Mouse (Mus musculus): ENCODE measurements around the gene Ccdc155. TPM values are rescaled to one million over a fixed set of nuclear protein-coding genes. Genes with fewer than 3 reads are reported as not detected.

Gene Ccdc155
- polyA plus RNA-seq, 1 experiment: 0.05 TPM

DNA sequence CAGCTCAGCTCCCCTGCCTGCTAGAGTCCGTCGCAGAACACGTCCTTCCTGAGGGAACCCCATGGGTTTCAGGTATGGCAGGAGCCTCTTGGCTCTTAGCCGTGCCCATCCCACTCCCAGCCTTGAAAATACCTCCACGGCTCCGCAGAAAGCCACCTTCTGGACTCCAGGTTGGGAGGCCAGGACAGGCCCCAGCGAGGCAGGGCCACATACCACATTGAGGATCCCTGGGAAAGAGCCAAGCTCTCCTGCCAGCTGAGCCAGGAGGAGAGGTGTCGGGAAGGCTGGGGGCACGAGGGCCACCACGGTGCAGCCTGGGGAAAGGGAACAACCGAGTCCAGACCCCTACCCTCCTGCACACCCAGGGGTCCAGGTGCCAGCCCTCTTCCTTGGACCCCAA, 57.4 kb downstream of the Ccdc155 start:
- Histone ChIP-seq H3K4me1 (ENCODE audit: control insufficient read depth, insufficient read depth, low read length) (peaks cover 15% of the 10 kb centered on the region; the same call in 1 of the 2 replicates), H3K4me3 (ENCODE audit: insufficient read depth, low read depth, low read length) (peak overlapping the region; percentile 20), H3K27ac (ENCODE audit: insufficient read depth, low read depth, low read length) (peak overlapping the region; percentile 53), H3K36me3 (ENCODE audit: control insufficient read depth, insufficient read depth, low read length) (peaks cover 2% of the 10 kb centered on the region), H3K27me3 (replicated peaks; ENCODE audit: control insufficient read depth, insufficient read depth, low read length) (no peaks in the 10 kb centered on the region)
- WGBS: 54% methylated on average over 11 of the region's 11 CpGs
- TF ChIP-seq POLR2A (IDR thresholded peaks at IDR 0.05; ENCODE audit: low read depth, low read length): no peak
- no peak for TF ChIP-seq CTCF (conservative IDR thresholded peaks at IDR 0.05; ENCODE audit: insufficient read depth, insufficient read length, low read depth, low read length)
- peak; percentile 63 for DNase-seq

DNA sequence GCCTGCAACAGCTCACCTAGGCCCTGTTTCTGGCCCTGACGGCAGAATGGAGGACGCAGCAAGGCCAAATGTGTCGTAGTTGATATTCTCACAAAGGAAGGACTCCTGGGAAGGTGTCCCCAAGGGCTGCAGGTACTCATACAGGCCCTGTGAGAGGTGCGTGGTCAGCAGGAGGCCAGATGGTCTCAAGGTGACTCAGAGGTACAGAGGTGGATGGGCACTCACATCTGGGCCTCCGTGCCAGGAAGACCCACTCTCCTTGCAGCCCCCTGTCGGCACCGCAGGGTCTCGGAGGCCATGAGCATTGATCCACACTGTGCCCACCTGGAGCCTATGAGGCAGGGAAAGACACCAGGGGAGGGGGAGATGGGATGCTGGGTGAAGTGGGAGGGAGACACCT, 59.2 kb downstream of the Ccdc155 start:
- no peak for TF ChIP-seq POLR2A (IDR thresholded peaks at IDR 0.05; ENCODE audit: low read depth, low read length)
- TF ChIP-seq CTCF (conservative IDR thresholded peaks at IDR 0.05; ENCODE audit: insufficient read depth, insufficient read length, low read depth, low read length): no peak
- Histone ChIP-seq H3K27ac (ENCODE audit: insufficient read depth, low read depth, low read length) (no peak overlapping the region), H3K36me3 (ENCODE audit: control insufficient read depth, insufficient read depth, low read length) (peaks cover 2% of the 10 kb centered on the region), H3K4me3 (ENCODE audit: insufficient read depth, low read depth, low read length) (no peak overlapping the region), H3K4me1 (ENCODE audit: control insufficient read depth, insufficient read depth, low read length) (peaks cover 15% of the 10 kb centered on the region; the same call in 1 of the 2 replicates), H3K27me3 (replicated peaks; ENCODE audit: control insufficient read depth, insufficient read depth, low read length) (no peaks in the 10 kb centered on the region)
- DNase-seq: no peak
- WGBS: 95% methylated on average over 8 of the region's 8 CpGs

DNA sequence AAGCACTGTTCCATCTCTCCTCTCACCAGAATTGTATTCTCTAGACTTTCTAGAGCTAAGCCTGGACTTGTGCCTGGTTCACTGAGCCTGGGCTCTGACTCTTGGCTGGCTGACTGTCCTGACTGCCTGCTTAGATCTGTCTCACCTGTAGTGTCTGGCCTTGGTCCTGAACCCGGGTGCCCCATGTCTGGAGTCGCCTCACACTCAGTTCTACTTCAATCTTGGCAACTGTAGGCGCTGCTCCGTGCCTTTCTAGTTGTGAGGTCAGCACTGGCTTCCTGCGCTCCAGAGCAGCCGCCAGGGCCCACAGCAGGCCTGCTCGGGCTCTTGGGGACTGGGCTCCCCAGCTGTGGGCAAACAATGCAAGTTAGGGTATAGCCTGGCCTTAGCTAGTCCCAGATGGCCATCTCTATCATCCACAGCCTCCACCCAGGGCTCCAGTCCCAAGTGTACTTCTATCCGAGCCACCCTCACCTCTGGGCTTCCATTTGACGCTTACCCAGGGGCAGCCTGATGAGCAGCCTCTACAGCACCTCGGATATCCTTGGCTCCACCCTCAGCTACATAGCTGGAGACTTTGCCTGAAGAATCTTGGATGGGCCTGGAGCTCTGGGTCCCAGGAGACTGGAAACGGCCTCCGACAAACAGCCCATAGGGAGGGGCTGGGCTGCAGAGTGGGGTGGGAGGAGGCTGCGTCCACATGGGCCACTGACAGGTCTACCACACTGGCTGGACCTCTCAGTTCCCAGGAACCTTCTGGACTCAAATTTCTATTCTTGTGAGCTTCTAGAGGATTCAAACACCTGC, 60.1 kb downstream of the Ccdc155 start:
- peaks cover 2% of the 10 kb centered on the region for H3K36me3 ChIP-seq (ENCODE audit: control insufficient read depth, insufficient read depth, low read length)
- TF ChIP-seq POLR2A (IDR thresholded peaks at IDR 0.05; ENCODE audit: low read depth, low read length) (no peak), CTCF (conservative IDR thresholded peaks at IDR 0.05; ENCODE audit: insufficient read depth, insufficient read length, low read depth, low read length) (no peak)
- H3K4me1 ChIP-seq (ENCODE audit: control insufficient read depth, insufficient read depth, low read length): peaks cover 15% of the 10 kb centered on the region; the same call in 1 of the 2 replicates
- H3K27ac ChIP-seq (ENCODE audit: insufficient read depth, low read depth, low read length): 0 out of 2 replicates have a peak overlapping the region, but pooled peaks have one; percentile 25
- no peak overlapping the region for H3K4me3 ChIP-seq (ENCODE audit: insufficient read depth, low read depth, low read length)
- DNase-seq: no peak
- no peaks in the 10 kb centered on the region for H3K27me3 ChIP-seq (replicated peaks; ENCODE audit: control insufficient read depth, insufficient read depth, low read length)
- 75% methylated on average over 13 of the region's 13 CpGs for WGBS

DNA sequence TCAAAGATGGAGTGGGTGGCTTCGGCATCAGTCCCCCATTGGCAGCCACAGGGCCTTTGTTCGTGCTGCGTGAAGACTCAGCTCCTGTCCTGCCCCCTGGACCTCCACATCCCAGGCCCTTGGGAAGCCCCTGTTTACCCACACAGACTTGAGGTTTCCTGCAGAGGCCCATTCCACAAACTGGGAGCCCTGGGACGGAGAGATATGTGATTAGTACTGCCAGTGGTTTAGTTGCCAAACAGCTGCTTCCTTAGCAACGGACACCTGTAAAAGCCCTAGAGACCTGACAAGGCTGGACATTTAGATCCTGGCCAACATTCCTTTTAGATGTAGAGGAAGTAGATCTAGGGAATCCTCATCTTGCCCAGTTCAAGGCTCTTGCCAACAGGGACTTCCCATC, 62.8 kb downstream of the Ccdc155 start:
- H3K36me3 ChIP-seq (ENCODE audit: control insufficient read depth, insufficient read depth, low read length): peaks cover 2% of the 10 kb centered on the region
- no peaks in the 10 kb centered on the region for H3K27me3 ChIP-seq (replicated peaks; ENCODE audit: control insufficient read depth, insufficient read depth, low read length)
- WGBS: 82% methylated on average over 5 of the region's 5 CpGs
- H3K4me1 ChIP-seq (ENCODE audit: control insufficient read depth, insufficient read depth, low read length): no peaks in the 10 kb centered on the region
- H3K4me3 ChIP-seq (ENCODE audit: insufficient read depth, low read depth, low read length): no peak overlapping the region
- no peak for DNase-seq
- H3K27ac ChIP-seq (ENCODE audit: insufficient read depth, low read depth, low read length): no peak overlapping the region
- TF ChIP-seq CTCF (conservative IDR thresholded peaks at IDR 0.05; ENCODE audit: insufficient read depth, insufficient read length, low read depth, low read length) (no peak), POLR2A (IDR thresholded peaks at IDR 0.05; ENCODE audit: low read depth, low read length) (no peak)

DNA sequence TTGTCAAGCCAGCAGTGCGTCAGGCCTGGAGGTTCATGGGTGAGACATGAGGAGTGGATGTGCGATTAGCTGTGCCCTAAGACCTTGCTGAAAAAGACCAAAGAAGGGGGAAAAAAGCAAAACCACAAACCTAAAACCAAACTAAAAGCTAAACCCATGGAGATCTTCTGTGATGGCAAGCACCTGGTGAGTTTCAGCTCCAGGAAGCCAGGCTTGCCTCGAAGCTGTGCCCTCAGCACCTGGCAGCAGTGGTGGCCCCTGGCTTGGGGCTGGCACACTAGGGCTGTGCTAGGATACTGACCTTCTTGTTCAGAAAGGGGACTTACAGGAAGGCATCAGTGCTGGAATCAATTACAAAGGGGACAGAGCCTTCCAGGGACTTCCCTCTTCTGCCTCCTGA, 63.4 kb downstream of the Ccdc155 start:
- H3K36me3 ChIP-seq (ENCODE audit: control insufficient read depth, insufficient read depth, low read length): peaks cover 2% of the 10 kb centered on the region
- 94% methylated on average over 3 of the region's 3 CpGs for WGBS
- H3K27ac ChIP-seq (ENCODE audit: insufficient read depth, low read depth, low read length): no peak overlapping the region
- no peak for DNase-seq
- H3K4me3 ChIP-seq (ENCODE audit: insufficient read depth, low read depth, low read length): no peak overlapping the region
- no peaks in the 10 kb centered on the region for H3K4me1 ChIP-seq (ENCODE audit: control insufficient read depth, insufficient read depth, low read length)
- H3K27me3 ChIP-seq (replicated peaks; ENCODE audit: control insufficient read depth, insufficient read depth, low read length): no peaks in the 10 kb centered on the region
- no peak for TF ChIP-seq CTCF (conservative IDR thresholded peaks at IDR 0.05; ENCODE audit: insufficient read depth, insufficient read length, low read depth, low read length)
- TF ChIP-seq POLR2A (IDR thresholded peaks at IDR 0.05; ENCODE audit: low read depth, low read length): no peak

DNA sequence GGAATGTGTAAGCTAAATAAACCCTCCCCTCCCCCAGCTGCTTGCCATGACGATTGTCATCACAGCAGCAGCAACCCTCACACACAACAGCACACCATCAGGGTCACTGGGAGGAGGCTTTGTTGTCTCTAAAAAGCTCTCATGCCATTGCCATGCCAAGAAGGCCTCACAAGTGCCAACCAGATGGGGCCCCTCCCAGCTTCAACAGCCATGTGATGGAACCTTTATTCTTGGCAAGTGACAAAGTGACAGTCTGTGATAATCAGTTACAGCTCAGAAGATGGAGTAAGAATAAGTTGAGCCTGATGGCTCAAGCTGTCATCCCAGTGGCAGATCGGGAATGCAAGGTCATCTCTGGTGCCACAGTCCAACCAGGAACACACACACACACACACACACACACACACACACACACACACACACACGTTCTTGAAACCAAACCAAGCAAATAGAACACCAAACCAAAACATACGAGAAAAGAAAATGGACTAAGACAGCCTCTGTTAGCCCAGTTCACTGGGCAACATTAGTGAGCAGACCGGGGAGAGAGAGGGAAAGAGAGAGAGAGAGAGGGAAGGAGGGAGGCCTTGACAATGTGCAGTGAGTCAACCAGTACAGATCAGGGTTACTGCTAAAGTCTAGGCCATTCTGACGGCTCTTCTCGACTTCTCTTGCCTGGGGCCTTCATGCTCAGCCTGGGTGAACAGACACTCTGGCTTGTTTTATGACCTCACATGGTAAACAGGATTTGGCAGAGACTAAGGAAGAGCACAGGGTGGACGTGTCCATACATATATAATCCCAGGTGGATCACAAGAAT, 64.6 kb downstream of the Ccdc155 start:
- Histone ChIP-seq H3K27me3 (replicated peaks; ENCODE audit: control insufficient read depth, insufficient read depth, low read length) (no peaks in the 10 kb centered on the region), H3K27ac (ENCODE audit: insufficient read depth, low read depth, low read length) (no peak overlapping the region), H3K4me3 (ENCODE audit: insufficient read depth, low read depth, low read length) (no peak overlapping the region), H3K36me3 (ENCODE audit: control insufficient read depth, insufficient read depth, low read length) (peaks cover 2% of the 10 kb centered on the region), H3K4me1 (ENCODE audit: control insufficient read depth, insufficient read depth, low read length) (no peaks in the 10 kb centered on the region)
- 72% methylated on average over 8 of the region's 8 CpGs for WGBS
- TF ChIP-seq POLR2A (IDR thresholded peaks at IDR 0.05; ENCODE audit: low read depth, low read length): no peak
- no peak for DNase-seq

DNA sequence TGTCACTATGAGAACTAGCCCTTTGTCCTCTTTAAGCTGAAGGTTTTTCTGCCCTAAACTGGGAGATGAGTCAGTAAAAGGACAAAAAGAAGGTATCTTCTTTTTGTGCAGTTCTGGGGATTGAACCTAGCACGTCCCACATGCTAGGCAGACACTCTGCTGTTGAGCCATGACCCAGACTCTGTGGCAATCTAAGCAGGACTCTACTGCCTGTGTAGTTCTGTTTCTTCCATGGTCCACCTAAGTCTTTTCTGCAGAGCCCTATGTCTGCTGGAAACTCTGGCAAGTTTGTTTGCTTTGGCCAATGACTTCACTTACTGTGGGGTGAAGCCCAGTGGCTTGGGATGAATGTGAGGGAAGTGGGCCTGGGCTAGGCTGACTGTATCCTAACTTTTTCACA, 66.3 kb downstream of the Ccdc155 start:
- Histone ChIP-seq H3K27ac (ENCODE audit: insufficient read depth, low read depth, low read length) (no peak overlapping the region), H3K27me3 (replicated peaks; ENCODE audit: control insufficient read depth, insufficient read depth, low read length) (no peaks in the 10 kb centered on the region), H3K4me3 (ENCODE audit: insufficient read depth, low read depth, low read length) (no peak overlapping the region), H3K4me1 (ENCODE audit: control insufficient read depth, insufficient read depth, low read length) (no peaks in the 10 kb centered on the region), H3K36me3 (ENCODE audit: control insufficient read depth, insufficient read depth, low read length) (no peaks in the 10 kb centered on the region)
- 87% methylated on average over 1 of the region's 1 CpGs for WGBS
- DNase-seq: no peak
- TF ChIP-seq CTCF (conservative IDR thresholded peaks at IDR 0.05; ENCODE audit: insufficient read depth, insufficient read length, low read depth, low read length) (no peak), POLR2A (IDR thresholded peaks at IDR 0.05; ENCODE audit: low read depth, low read length) (no peak)
